Mouse (Mus musculus): ENCODE measurements around the gene Bmpr1a. TPM values are rescaled to one million over a fixed set of nuclear protein-coding genes. Genes with fewer than 3 reads are reported as not detected.

Gene Bmpr1a
- polyA plus RNA-seq, 1 experiment from 2014 or later = 21.3 TPM

GRCm38 (mm10) chr14:34402871-34403270, 100.3 kb downstream of the Bmpr1a start:
- peaks cover 22% of the 10 kb centered on the region for H3K36me3 ChIP-seq (ENCODE audit: control insufficient read depth, insufficient read depth, low read length)
- no peaks in the 10 kb centered on the region for H3K27me3 ChIP-seq (replicated peaks; ENCODE audit: control insufficient read depth, insufficient read depth, low read length)
- ATAC-seq = no peak
- H3K4me3 ChIP-seq (ENCODE audit: low read depth, low read length) = no peak overlapping the region
- no peak overlapping the region for H3K9ac ChIP-seq (ENCODE audit: low read length)
- no peak for DNase-seq (ENCODE audit: low spot score)
- H3K27ac ChIP-seq (ENCODE audit: low read depth, low read length) = no peak overlapping the region
- H3K9me3 ChIP-seq (replicated peaks; ENCODE audit: control insufficient read depth, low read length) = no peaks in the 10 kb centered on the region
- H3K4me1 ChIP-seq (ENCODE audit: control insufficient read depth, insufficient read depth, low read length) = no peaks in the 10 kb centered on the region
- WGBS = 95% methylated on average over 8 of the region's 8 CpGs
- H3K4me2 ChIP-seq (ENCODE audit: low read length) = no peak overlapping the region

- ATAC-seq = no peak
- Histone ChIP-seq H3K4me1 (ENCODE audit: control insufficient read depth, insufficient read depth, low read length) (no peaks in the 10 kb centered on the region), H3K9ac (ENCODE audit: low read length) (no peak overlapping the region), H3K4me2 (ENCODE audit: low read length) (no peak overlapping the region), H3K27me3 (replicated peaks; ENCODE audit: control insufficient read depth, insufficient read depth, low read length) (no peaks in the 10 kb centered on the region), H3K4me3 (ENCODE audit: low read depth, low read length) (no peak overlapping the region), H3K9me3 (replicated peaks; ENCODE audit: control insufficient read depth, low read length) (no peaks in the 10 kb centered on the region), H3K27ac (ENCODE audit: low read depth, low read length) (no peak overlapping the region), H3K36me3 (ENCODE audit: control insufficient read depth, insufficient read depth, low read length) (peaks cover 10% of the 10 kb centered on the region)
- 58% methylated on average over 6 of the region's 6 CpGs for WGBS
- DNase-seq (ENCODE audit: low spot score) = peak; percentile 61
Observed at GRCm38 (mm10) chr14:34401135-34401534, 102.0 kb downstream of the Bmpr1a start.

- 96% methylated on average over 3 of the region's 3 CpGs for WGBS
- Histone ChIP-seq H3K4me3 (ENCODE audit: low read depth, low read length) (no peak overlapping the region), H3K9me3 (replicated peaks; ENCODE audit: control insufficient read depth, low read length) (no peaks in the 10 kb centered on the region), H3K4me2 (ENCODE audit: low read length) (no peak overlapping the region), H3K36me3 (ENCODE audit: control insufficient read depth, insufficient read depth, low read length) (peaks cover 7% of the 10 kb centered on the region), H3K27ac (ENCODE audit: low read depth, low read length) (no peak overlapping the region), H3K9ac (ENCODE audit: low read length) (no peak overlapping the region), H3K27me3 (replicated peaks; ENCODE audit: control insufficient read depth, insufficient read depth, low read length) (no peaks in the 10 kb centered on the region), H3K4me1 (ENCODE audit: control insufficient read depth, insufficient read depth, low read length) (no peaks in the 10 kb centered on the region)
- no peak for DNase-seq (ENCODE audit: low spot score)
- no peak for ATAC-seq
Observed at GRCm38 (mm10) chr14:34400021-34400420, 103.1 kb downstream of the Bmpr1a start.

GRCm38 (mm10) chr14:34399301-34399700, 103.8 kb downstream of the Bmpr1a start:
- H3K4me2 ChIP-seq (ENCODE audit: low read length) = no peak overlapping the region
- no peak overlapping the region for H3K4me3 ChIP-seq (ENCODE audit: low read depth, low read length)
- H3K27ac ChIP-seq (ENCODE audit: low read depth, low read length) = no peak overlapping the region
- peaks cover 7% of the 10 kb centered on the region for H3K36me3 ChIP-seq (ENCODE audit: control insufficient read depth, insufficient read depth, low read length)
- no peaks in the 10 kb centered on the region for H3K9me3 ChIP-seq (replicated peaks; ENCODE audit: control insufficient read depth, low read length)
- no peak overlapping the region for H3K9ac ChIP-seq (ENCODE audit: low read length)
- no peaks in the 10 kb centered on the region for H3K4me1 ChIP-seq (ENCODE audit: control insufficient read depth, insufficient read depth, low read length)
- no peaks in the 10 kb centered on the region for H3K27me3 ChIP-seq (replicated peaks; ENCODE audit: control insufficient read depth, insufficient read depth, low read length)
- ATAC-seq = no peak
- WGBS = 95% methylated on average over 6 of the region's 6 CpGs
- no peak for DNase-seq (ENCODE audit: low spot score)

GRCm38 (mm10) chr14:34398901-34399300, 104.2 kb downstream of the Bmpr1a start:
- Histone ChIP-seq H3K27me3 (replicated peaks; ENCODE audit: control insufficient read depth, insufficient read depth, low read length) (no peaks in the 10 kb centered on the region), H3K9me3 (replicated peaks; ENCODE audit: control insufficient read depth, low read length) (no peaks in the 10 kb centered on the region), H3K4me2 (ENCODE audit: low read length) (no peak overlapping the region), H3K4me3 (ENCODE audit: low read depth, low read length) (no peak overlapping the region), H3K4me1 (ENCODE audit: control insufficient read depth, insufficient read depth, low read length) (no peaks in the 10 kb centered on the region), H3K9ac (ENCODE audit: low read length) (no peak overlapping the region), H3K27ac (ENCODE audit: low read depth, low read length) (no peak overlapping the region), H3K36me3 (ENCODE audit: control insufficient read depth, insufficient read depth, low read length) (peaks cover 7% of the 10 kb centered on the region)
- DNase-seq (ENCODE audit: low spot score) (no peak), ATAC-seq (no peak)
- 95% methylated on average over 21 of the region's 21 CpGs for WGBS

- ATAC-seq = no peak
- no peaks in the 10 kb centered on the region for H3K9me3 ChIP-seq (replicated peaks; ENCODE audit: control insufficient read depth, low read length)
- no peak overlapping the region for H3K4me2 ChIP-seq (ENCODE audit: low read length)
- 87% methylated on average over 5 of the region's 5 CpGs for WGBS
- no peak for DNase-seq (ENCODE audit: low spot score)
- H3K36me3 ChIP-seq (ENCODE audit: control insufficient read depth, insufficient read depth, low read length) = peaks cover 7% of the 10 kb centered on the region
- no peak overlapping the region for H3K9ac ChIP-seq (ENCODE audit: low read length)
- no peaks in the 10 kb centered on the region for H3K4me1 ChIP-seq (ENCODE audit: control insufficient read depth, insufficient read depth, low read length)
- no peak overlapping the region for H3K27ac ChIP-seq (ENCODE audit: low read depth, low read length)
- H3K27me3 ChIP-seq (replicated peaks; ENCODE audit: control insufficient read depth, insufficient read depth, low read length) = no peaks in the 10 kb centered on the region
- H3K4me3 ChIP-seq (ENCODE audit: low read depth, low read length) = no peak overlapping the region
Observed at GRCm38 (mm10) chr14:34397871-34398270, 105.3 kb downstream of the Bmpr1a start.

GRCm38 (mm10) chr14:34393295-34393694, 109.8 kb downstream of the Bmpr1a start:
- Histone ChIP-seq H3K4me3 (ENCODE audit: low read depth, low read length) (no peak overlapping the region), H3K27ac (ENCODE audit: low read depth, low read length) (no peak overlapping the region), H3K27me3 (replicated peaks; ENCODE audit: control insufficient read depth, insufficient read depth, low read length) (no peaks in the 10 kb centered on the region), H3K9me3 (replicated peaks; ENCODE audit: control insufficient read depth, low read length) (no peaks in the 10 kb centered on the region), H3K36me3 (ENCODE audit: control insufficient read depth, insufficient read depth, low read length) (no peaks in the 10 kb centered on the region), H3K4me1 (ENCODE audit: control insufficient read depth, insufficient read depth, low read length) (no peaks in the 10 kb centered on the region), H3K9ac (ENCODE audit: low read length) (no peak overlapping the region), H3K4me2 (ENCODE audit: low read length) (no peak overlapping the region)
- DNase-seq (ENCODE audit: low spot score) (no peak), ATAC-seq (peak; percentile 37)
- WGBS = 37% methylated on average over 4 of the region's 4 CpGs

- H3K9me3 ChIP-seq (replicated peaks; ENCODE audit: control insufficient read depth, low read length) = no peaks in the 10 kb centered on the region
- no peaks in the 10 kb centered on the region for H3K36me3 ChIP-seq (ENCODE audit: control insufficient read depth, insufficient read depth, low read length)
- no peak overlapping the region for H3K4me2 ChIP-seq (ENCODE audit: low read length)
- H3K27ac ChIP-seq (ENCODE audit: low read depth, low read length) = no peak overlapping the region
- no peak for DNase-seq (ENCODE audit: low spot score)
- no peak overlapping the region for H3K4me3 ChIP-seq (ENCODE audit: low read depth, low read length)
- no peaks in the 10 kb centered on the region for H3K27me3 ChIP-seq (replicated peaks; ENCODE audit: control insufficient read depth, insufficient read depth, low read length)
- 91% methylated on average over 9 of the region's 9 CpGs for WGBS
- H3K9ac ChIP-seq (ENCODE audit: low read length) = no peak overlapping the region
- H3K4me1 ChIP-seq (ENCODE audit: control insufficient read depth, insufficient read depth, low read length) = no peaks in the 10 kb centered on the region
- no peak for ATAC-seq
Observed at GRCm38 (mm10) chr14:34382921-34383704, 120.0 kb downstream of the Bmpr1a start.

- 43% methylated on average over 11 of the region's 11 CpGs for WGBS
- H3K27ac ChIP-seq (ENCODE audit: low read depth, low read length) = no peak overlapping the region
- no peak overlapping the region for H3K4me3 ChIP-seq (ENCODE audit: low read depth, low read length)
- no peaks in the 10 kb centered on the region for H3K4me1 ChIP-seq (ENCODE audit: control insufficient read depth, insufficient read depth, low read length)
- no peak overlapping the region for H3K4me2 ChIP-seq (ENCODE audit: low read length)
- H3K36me3 ChIP-seq (ENCODE audit: control insufficient read depth, insufficient read depth, low read length) = no peaks in the 10 kb centered on the region
- no peaks in the 10 kb centered on the region for H3K9me3 ChIP-seq (replicated peaks; ENCODE audit: control insufficient read depth, low read length)
- no peak overlapping the region for H3K9ac ChIP-seq (ENCODE audit: low read length)
- DNase-seq (ENCODE audit: low spot score) (peak; percentile 19), ATAC-seq (peak; percentile 42; the same call in 1 of the 2 replicates)
- H3K27me3 ChIP-seq (replicated peaks; ENCODE audit: control insufficient read depth, insufficient read depth, low read length) = no peaks in the 10 kb centered on the region
Observed at GRCm38 (mm10) chr14:34378560-34379331, 124.4 kb downstream of the Bmpr1a start.

Measured in forebrain, embryonic 14.5 days (tissue).